Mouse (Mus musculus): ENCODE measurements around the gene Prph2.

Prph2 gene

DNA sequence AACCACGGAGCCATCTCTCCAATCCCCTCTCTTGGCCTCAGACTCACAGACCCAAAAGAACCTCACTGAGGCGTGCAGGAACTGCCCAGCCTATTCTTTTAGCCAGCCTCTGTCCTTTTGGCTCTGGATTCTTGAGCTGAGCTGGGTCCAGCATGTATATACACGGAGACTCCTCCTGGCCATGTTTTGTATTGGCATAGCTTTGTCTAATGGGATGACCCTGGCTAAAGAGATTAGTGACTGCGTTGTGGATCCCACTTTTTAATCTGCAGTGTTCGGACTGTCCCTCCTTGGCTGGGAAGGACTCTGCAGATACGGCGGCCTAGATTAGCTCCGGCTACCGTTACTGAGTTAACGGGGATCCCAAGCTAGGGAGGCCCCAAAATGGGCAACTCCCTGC, at the start of gene Prph2:
Prph2 (plus strand) TSS at position 274 of the 400 bp plus-strand sequence.
- in situ Hi-C loops (cut with MboI; ENCODE audit: low pct_unique_long_range_greater_than_20kb in 1 of 2, low sequenced_read_pairs in 2 of 2, unreplicated experiment in 1 of 2), result no loop called here

- in situ Hi-C loops (cut with MboI; ENCODE audit: low pct_unique_long_range_greater_than_20kb in 1 of 2, low sequenced_read_pairs in 2 of 2, unreplicated experiment in 1 of 2), result no loop called here
These were observed 45.6 kb upstream of the Prph2 start for GRCm38 (mm10) chr17:46864566-46865195.

GRCm38 (mm10) chr17:46866836-46867235, 43.4 kb upstream of the Prph2 start:
- in situ Hi-C loops (cut with MboI; ENCODE audit: low pct_unique_long_range_greater_than_20kb in 1 of 2, low sequenced_read_pairs in 2 of 2, unreplicated experiment in 1 of 2), result no loop called here

DNA sequence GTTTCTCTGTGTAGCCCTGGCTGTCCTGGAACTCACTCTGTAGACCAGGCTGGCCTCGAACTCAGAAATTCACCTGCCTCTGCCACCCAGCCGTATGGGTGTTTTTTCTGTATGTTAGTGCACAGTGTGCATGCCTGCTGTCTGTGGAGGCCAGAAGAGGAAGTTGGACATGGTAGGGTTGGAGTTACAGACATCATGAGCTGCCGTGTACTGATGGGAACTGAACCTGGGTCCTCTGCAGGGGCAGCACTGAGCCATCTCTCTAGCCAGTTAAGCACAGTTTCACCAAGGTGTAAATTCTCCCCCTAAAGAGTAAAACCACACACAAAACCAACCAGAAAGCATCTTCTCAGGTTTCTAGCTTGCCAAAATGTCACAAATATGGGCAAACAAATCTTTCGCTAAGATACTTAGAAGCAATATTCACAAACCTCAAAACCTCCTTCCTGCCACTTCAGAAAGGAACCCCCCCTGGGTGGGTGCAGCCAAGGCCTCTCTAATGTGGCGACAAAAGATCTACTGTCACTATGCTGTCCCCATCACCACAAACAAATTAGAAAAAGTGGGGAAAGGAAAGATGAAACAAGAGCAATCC, 40.0 kb upstream of the Prph2 start:
- in situ Hi-C loops (cut with MboI; ENCODE audit: low pct_unique_long_range_greater_than_20kb in 1 of 2, low sequenced_read_pairs in 2 of 2, unreplicated experiment in 1 of 2), result no loop called here

- in situ Hi-C loops (cut with MboI; ENCODE audit: low pct_unique_long_range_greater_than_20kb in 1 of 2, low sequenced_read_pairs in 2 of 2, unreplicated experiment in 1 of 2), result no loop called here
These were observed 39.3 kb upstream of the Prph2 start for GRCm38 (mm10) chr17:46870913-46871312.

- in situ Hi-C loops (cut with MboI; ENCODE audit: low pct_unique_long_range_greater_than_20kb in 1 of 2, low sequenced_read_pairs in 2 of 2, unreplicated experiment in 1 of 2), result no loop called here
These were observed 37.5 kb upstream of the Prph2 start for GRCm38 (mm10) chr17:46872806-46873205.

DNA sequence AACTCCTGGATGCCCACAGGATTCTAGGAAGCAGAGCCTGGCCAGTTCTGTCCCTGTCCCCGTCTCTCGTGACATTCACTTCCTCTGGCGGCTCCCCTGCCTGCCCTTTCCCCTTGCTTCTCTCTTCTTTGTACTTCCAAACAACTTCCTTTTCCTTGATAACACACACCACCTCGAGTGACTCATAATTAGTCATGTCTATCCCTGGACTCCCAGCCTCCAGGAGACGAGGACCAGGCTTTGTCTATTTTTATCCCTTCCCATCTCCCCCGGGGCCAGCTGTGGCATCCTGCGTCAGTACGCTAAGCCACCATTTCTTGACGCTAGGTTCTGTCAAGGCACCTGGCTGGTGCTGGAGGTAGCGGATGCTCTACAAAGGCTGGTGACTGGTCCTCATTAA, 36.1 kb upstream of the Prph2 start:
- in situ Hi-C loops (cut with MboI; ENCODE audit: low pct_unique_long_range_greater_than_20kb in 1 of 2, low sequenced_read_pairs in 2 of 2, unreplicated experiment in 1 of 2), result no loop called here

- in situ Hi-C loops (cut with MboI; ENCODE audit: low pct_unique_long_range_greater_than_20kb in 1 of 2, low sequenced_read_pairs in 2 of 2, unreplicated experiment in 1 of 2), result no loop called here
These were observed 34.6 kb upstream of the Prph2 start for GRCm38 (mm10) chr17:46875626-46876025.

- in situ Hi-C loops (cut with MboI; ENCODE audit: low pct_unique_long_range_greater_than_20kb in 1 of 2, low sequenced_read_pairs in 2 of 2, unreplicated experiment in 1 of 2), result no loop called here
These were observed 33.8 kb upstream of the Prph2 start for GRCm38 (mm10) chr17:46876371-46876950.

GRCm38 (mm10) chr17:46877061-46877460, 33.2 kb upstream of the Prph2 start:
- in situ Hi-C loops (cut with MboI; ENCODE audit: low pct_unique_long_range_greater_than_20kb in 1 of 2, low sequenced_read_pairs in 2 of 2, unreplicated experiment in 1 of 2), result no loop called here

DNA sequence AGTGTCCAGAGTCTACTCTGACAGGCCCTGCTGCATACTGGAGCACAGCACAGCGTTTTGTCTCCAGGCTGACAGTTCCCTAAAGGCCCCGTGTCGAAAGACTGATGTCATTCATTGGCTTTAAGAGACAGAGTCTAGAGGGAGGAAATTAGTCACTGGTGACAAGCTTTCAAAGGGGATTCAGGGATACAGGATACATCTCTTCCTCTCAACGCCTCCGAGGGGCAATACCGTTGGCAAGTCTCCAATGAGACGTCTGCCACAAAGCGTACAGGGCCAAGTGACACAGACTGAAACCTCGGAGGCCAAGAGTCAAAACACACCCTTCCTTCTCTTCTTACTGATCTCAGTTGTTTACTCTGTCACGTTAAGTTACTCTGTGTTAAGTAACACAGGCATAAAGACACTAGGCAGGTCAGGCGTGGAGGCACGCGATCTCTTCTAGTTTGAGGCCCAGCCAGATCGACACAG, 30.4 kb upstream of the Prph2 start:
- in situ Hi-C loops (cut with MboI; ENCODE audit: low pct_unique_long_range_greater_than_20kb in 1 of 2, low sequenced_read_pairs in 2 of 2, unreplicated experiment in 1 of 2), result loop anchor here in 1 of 2 experiments (10.0 kb wide), 1 partner anchor 105 kb away; the partner anchor contains the start of gene 2310039H08Rik

- in situ Hi-C loops (cut with MboI; ENCODE audit: low pct_unique_long_range_greater_than_20kb in 1 of 2, low sequenced_read_pairs in 2 of 2, unreplicated experiment in 1 of 2), result loop anchor here in 1 of 2 experiments (10.0 kb wide), 1 partner anchor 106 kb away; the partner anchor contains the start of gene 2310039H08Rik
These were observed 29.9 kb upstream of the Prph2 start for GRCm38 (mm10) chr17:46880322-46880721.

DNA sequence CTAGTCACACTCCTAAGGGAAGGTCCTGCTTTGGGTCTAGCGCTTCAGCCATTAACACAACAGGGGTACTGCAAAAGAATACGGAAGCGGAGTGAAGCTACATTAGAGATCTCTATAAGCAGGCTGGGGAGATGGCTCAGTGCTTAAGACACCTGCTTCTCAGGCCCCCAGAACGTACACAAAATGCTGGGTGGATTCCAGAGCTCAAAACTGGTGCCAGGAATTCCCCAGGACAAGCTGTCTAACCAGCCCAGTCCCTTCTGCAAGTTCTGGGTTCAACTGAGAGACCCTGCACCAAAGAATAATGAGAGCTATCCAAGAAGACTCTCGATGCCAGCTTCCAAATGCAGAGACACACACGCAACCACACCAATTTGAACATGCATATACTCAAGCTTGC, 28.5 kb upstream of the Prph2 start:
- in situ Hi-C loops (cut with MboI; ENCODE audit: low pct_unique_long_range_greater_than_20kb in 1 of 2, low sequenced_read_pairs in 2 of 2, unreplicated experiment in 1 of 2), result loop anchor here in 1 of 2 experiments (10.0 kb wide), 1 partner anchor 107 kb away; the partner anchor contains the start of gene 2310039H08Rik

GRCm38 (mm10) chr17:46883107-46883506, 27.2 kb upstream of the Prph2 start:
- in situ Hi-C loops (cut with MboI; ENCODE audit: low pct_unique_long_range_greater_than_20kb in 1 of 2, low sequenced_read_pairs in 2 of 2, unreplicated experiment in 1 of 2), result loop anchor here in 1 of 2 experiments (10.0 kb wide), 1 partner anchor 108 kb away; the partner anchor contains the start of gene 2310039H08Rik

DNA sequence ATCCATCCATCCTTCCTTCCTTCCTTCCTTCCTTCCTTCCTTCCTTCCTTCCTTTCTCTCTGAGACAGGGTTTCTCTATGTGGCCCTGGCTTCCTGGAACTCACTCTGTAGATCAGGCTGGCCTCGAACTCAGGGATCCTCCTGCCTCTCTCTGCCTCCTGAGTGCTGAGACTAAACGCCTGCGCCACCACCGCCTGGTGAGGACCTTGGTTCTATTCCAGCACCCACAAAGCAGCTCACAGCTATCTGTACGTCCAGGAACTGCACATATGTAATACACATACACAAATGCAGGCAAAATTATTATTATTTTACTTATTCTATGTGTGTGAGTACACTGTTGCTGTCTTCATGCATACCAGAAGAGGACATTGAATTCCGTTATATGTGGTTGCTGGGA, 25.5 kb upstream of the Prph2 start:
- in situ Hi-C loops (cut with MboI; ENCODE audit: low pct_unique_long_range_greater_than_20kb in 1 of 2, low sequenced_read_pairs in 2 of 2, unreplicated experiment in 1 of 2), result loop anchor here in 1 of 2 experiments (10.0 kb wide), 1 partner anchor 110 kb away; the partner anchor contains the start of gene 2310039H08Rik

DNA sequence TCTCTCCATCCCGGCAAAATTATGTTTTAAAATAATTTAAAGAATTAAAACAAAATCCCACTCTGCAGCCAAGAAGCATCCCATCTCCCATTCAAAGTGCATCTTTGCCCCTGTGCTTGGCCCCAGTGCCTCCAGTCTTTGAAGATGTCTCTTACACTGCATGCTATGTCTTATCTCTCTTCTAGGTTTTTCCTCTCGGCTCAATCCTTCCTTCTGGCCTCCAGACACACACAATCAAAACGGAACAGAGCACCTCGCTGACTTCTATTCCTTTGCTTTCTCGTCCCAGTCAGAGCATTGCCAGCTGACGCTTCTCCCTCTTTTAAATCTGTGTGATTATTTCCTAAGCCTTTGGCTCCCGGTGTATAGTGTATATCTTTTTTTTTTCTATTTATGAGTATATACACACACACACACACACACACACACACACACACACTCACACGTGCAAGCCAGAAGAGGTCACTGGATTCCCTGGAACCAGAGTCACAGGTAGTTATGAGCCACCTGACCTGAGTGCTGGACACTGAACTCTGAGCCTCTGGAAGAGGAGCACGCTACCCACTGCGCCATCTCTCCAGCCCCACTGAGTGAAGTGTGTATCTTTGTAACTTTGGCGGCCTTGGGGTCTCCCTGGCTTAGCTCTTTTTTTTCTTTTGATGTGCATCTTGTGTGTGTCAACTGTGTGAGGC, 24.9 kb upstream of the Prph2 start:
- in situ Hi-C loops (cut with MboI; ENCODE audit: low pct_unique_long_range_greater_than_20kb in 1 of 2, low sequenced_read_pairs in 2 of 2, unreplicated experiment in 1 of 2), result loop anchor here in 1 of 2 experiments (10.0 kb wide), 1 partner anchor 111 kb away; the partner anchor contains the start of gene 2310039H08Rik

GRCm38 (mm10) chr17:46885910-46886643, 24.2 kb upstream of the Prph2 start:
- in situ Hi-C loops (cut with MboI; ENCODE audit: low pct_unique_long_range_greater_than_20kb in 1 of 2, low sequenced_read_pairs in 2 of 2, unreplicated experiment in 1 of 2), result loop anchor here in 1 of 2 experiments (10.0 kb wide), 1 partner anchor 111 kb away; the partner anchor contains the start of gene 2310039H08Rik

Data from mouse embryonic stem cell (cell line).